Mouse (Mus musculus) limb, embryonic 11.5 days (tissue): ENCODE measurements around the gene Ube2v1. TPM values are rescaled to one million over a fixed set of nuclear protein-coding genes. Genes with fewer than 3 reads are reported as not detected.

Source experiments
- ATAC-seq: fragments of 200-750 bp; cut with Nextera tagmentation; 2 replicates; pipeline ENCODE4 v1.8.0; 2017; ENCODE audit warnings: low read depth; ENCODE audit not compliant: insufficient number of reproducible peaks, low FRiP score, low TSS enrichment
- DNase-seq: peaks from one replicate; pipeline ENCODE4 v3.0.0-alpha.2; 2015; ENCODE audit warnings: low spot score
- H3K27ac ChIP-seq: fragments of 300-500 bp; sonication (generic); replicated peaks from 2 replicates; pipeline ENCODE4 v1.5.1; 2014; ENCODE audit warnings: low read depth, mild to moderate bottlenecking, low read length
- H3K27me3 ChIP-seq: fragments of 300-500 bp; sonication (generic); 2 replicates; pipeline ENCODE4 v1.6.1; 2014; ENCODE audit warnings: mild to moderate bottlenecking, low read length, mixed read lengths; ENCODE audit not compliant: control insufficient read depth, insufficient read depth
- H3K36me3 ChIP-seq: fragments of 300-500 bp; sonication (generic); 2 replicates; pipeline ENCODE4 v1.6.1; 2014; ENCODE audit warnings: mild to moderate bottlenecking, low read length, moderate library complexity, mixed read lengths; ENCODE audit not compliant: control insufficient read depth, insufficient read depth
- H3K4me1 ChIP-seq: fragments of 300-500 bp; sonication (generic); 2 replicates; pipeline ENCODE4 v1.6.1; 2014; ENCODE audit warnings: low read length, mixed read lengths; ENCODE audit not compliant: control insufficient read depth, insufficient read depth
- H3K4me2 ChIP-seq: fragments of 300-500 bp; sonication (generic); 2 replicates; pipeline ENCODE4 v1.6.1; 2014; ENCODE audit warnings: low read depth, mild to moderate bottlenecking, moderate library complexity; ENCODE audit not compliant: severe bottlenecking
- H3K4me3 ChIP-seq: fragments of 300-500 bp; sonication (generic); 2 replicates; pipeline ENCODE4 v1.5.1; 2014; ENCODE audit warnings: low read depth, low read length
- H3K9ac ChIP-seq: fragments of 300-500 bp; sonication (generic); 2 replicates; pipeline ENCODE4 v1.6.1; 2014; ENCODE audit warnings: mild to moderate bottlenecking, low read length
- H3K9me3 ChIP-seq: fragments of 300-500 bp; sonication (generic); 2 replicates; pipeline ENCODE4 v1.6.1; 2016; ENCODE audit warnings: low read length; ENCODE audit not compliant: control insufficient read depth
- WGBS: fragments of 180-500 bp; shearing (Covaris S2); extraction: QIAGEN DNeasy Blood & Tissue Kit; methylation state at CpG from one replicate; pipeline ENCODE4 v1.1.7; 2014; 5-methylcytosine and 5-hydroxymethylcytosine counted together
- polyA plus RNA-seq: library from polyadenylated mRNA; unstranded; fragments of >200 nt; fragmentation: Nextera tagmentation; extraction: Ambion mirVana; gene quantifications from 2 replicates; pipeline ENCODE4 v1.2.1, GENCODE M21; 2014

Ube2v1 gene
- 264 and 267 TPM in 2 replicates for polyA plus RNA-seq

DNA sequence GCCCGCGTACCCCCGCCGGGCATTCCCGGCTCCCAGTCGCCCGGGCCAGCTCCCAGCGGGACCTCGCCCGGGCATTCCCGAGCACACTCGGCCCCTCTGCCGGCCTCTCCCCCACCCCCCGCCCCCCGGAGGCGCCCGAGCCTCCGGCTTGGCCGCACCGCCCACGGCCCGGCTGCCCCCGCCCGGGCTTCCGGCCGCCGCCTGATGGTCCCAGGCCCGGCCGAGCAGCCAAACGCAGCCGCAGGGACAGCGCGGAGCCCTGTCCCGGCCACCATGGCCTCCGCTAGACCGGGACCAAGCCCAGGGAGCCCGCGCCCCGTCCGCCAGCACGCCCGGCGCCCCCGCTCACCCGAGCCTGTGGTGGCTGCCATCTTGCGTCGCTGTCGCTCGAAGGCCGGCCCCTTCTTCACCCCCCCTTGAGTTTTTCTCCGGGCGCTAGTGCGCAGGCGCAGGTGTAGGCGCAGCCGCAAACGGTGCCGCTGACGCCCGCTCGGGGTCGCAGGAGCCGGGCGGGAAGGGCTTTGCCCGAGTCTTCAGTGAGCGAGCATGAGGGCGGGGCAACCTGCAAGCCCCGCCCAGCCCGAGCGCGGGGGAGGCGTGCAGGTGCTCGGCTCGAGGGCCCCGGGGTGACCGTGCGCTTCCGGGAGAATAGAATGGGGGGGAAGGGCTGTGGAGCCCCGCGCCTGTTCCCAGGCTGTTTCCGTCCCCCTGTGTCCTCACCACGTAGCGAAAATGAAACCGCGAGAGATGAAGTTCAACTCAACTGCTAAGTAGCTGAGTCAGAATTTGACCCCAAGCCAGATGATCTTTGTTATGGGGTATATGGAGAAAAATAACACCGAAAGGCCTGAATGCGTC lies at the start of gene Ube2v1:
Gene Ube2v1 (minus strand): TSS at position 505 of the 858 bp plus-strand sequence.
- Histone ChIP-seq H3K27me3 (no peaks in the 10 kb centered on the region), H3K9ac (peak within 1 kb of the TSS; percentile 88), H3K4me3 (peak within 1 kb of the TSS; percentile 98), H3K9me3 (no peaks in the 10 kb centered on the region; the same call in 1 of the 2 replicates), H3K27ac (peak within 1 kb of the TSS; percentile 74), H3K36me3 (peaks cover 5% of the 10 kb centered on the region), H3K4me2 (peak within 1 kb of the TSS; percentile 75), H3K4me1 (peaks cover 12% of the 10 kb centered on the region)
- ATAC-seq, result peak; percentile 76
- 1% methylated on average over 73 of the region's 87 CpGs for WGBS
- peak; percentile 99 for DNase-seq

DNA sequence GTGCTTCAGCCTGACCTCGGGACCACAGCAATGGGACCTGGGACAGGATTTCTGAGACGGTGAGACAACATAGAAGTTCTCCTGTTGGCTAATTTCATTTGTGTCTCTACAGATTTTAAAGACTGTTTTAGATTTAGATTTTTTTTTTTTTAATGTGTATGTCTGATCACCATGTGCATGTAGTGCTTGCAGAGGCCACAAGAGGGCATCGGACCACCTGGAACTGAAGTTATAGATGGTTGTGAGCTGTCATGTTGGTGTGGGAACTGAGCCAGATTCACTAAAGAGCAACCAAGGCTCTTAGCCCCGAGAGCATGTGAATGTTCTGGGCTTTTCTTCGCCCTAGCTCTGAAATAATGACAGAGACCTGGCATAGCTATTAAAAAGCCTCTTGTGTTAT lies 48.8 kb upstream of the Ube2v1 start:
- H3K27ac ChIP-seq, result no peak overlapping the region
- H3K9ac ChIP-seq, result no peak overlapping the region
- ATAC-seq (no peak), DNase-seq (peak; percentile 71)
- H3K4me3 ChIP-seq, result no peak overlapping the region
- H3K36me3 ChIP-seq, result no peaks in the 10 kb centered on the region
- H3K9me3 ChIP-seq, result no peaks in the 10 kb centered on the region
- no peaks in the 10 kb centered on the region for H3K4me1 ChIP-seq
- 0 out of 2 replicates have a peak, but pooled peaks cover 1% of the 10 kb centered on the region for H3K27me3 ChIP-seq
- H3K4me2 ChIP-seq, result no peak overlapping the region
- 48% methylated on average over 5 of the region's 5 CpGs for WGBS

DNA sequence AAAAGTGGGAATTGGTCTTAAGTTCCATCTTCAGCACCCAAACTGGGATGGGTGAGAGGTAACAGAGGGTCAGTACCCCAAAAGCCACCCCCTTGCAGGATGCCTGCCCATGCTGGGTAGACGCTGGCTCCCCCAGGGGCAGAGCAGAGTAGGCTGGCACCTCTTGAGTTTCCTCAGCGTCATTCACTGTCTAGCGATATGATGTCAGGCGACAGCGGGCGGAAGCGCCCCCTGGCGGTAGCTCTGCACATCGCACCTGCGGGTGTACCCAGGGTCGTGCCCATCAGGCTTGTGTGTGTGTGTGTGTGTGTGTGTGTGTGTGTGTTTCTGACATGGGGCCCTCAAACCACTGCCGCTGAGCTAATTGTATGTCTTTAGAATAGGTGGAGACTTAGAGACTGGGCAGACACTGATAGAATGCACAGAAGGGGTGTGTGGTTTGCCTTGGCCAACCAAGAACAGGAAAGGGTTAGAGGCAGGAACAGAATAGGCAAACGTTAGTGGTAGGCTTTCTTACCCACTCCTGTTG lies 48.1 kb upstream of the Ube2v1 start:
- Histone ChIP-seq H3K36me3 (no peaks in the 10 kb centered on the region), H3K4me1 (no peaks in the 10 kb centered on the region), H3K27me3 (no peaks in the 10 kb centered on the region), H3K9me3 (no peaks in the 10 kb centered on the region), H3K4me2 (no peak overlapping the region), H3K4me3 (no peak overlapping the region), H3K27ac (no peak overlapping the region), H3K9ac (no peak overlapping the region)
- peak; percentile 52 for ATAC-seq
- WGBS, result 3% methylated on average over 13 of the region's 13 CpGs
- DNase-seq, result peak; percentile 89

DNA sequence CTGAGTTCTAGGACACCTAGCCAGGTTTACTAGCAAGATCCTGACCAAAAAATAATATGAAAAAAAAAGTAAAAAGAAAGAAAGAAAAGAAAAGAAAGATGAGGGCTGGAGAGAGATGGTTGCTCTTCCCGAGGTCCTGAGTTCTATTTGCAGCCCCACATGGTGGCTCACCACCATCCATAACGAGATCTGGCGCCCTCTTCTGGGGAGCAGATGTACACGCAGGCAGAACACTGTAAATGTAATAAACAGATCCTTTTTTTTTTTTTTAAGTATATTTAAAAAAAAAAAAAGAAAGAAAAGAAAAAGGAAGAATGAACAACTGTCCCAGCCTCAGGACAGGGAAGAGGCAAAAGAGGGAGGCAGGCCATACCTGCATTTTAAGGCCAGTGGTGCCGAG lies 46.7 kb upstream of the Ube2v1 start:
- H3K4me2 ChIP-seq, result no peak overlapping the region
- H3K27ac ChIP-seq, result no peak overlapping the region
- whole genome bisulfite sequencing, result 42% methylated on average over 5 of the region's 5 CpGs
- DNase-seq (no peak), ATAC-seq (no peak)
- H3K27me3 ChIP-seq, result no peaks in the 10 kb centered on the region
- H3K9ac ChIP-seq, result no peak overlapping the region
- H3K36me3 ChIP-seq, result no peaks in the 10 kb centered on the region
- H3K9me3 ChIP-seq, result no peaks in the 10 kb centered on the region
- no peaks in the 10 kb centered on the region for H3K4me1 ChIP-seq
- H3K4me3 ChIP-seq, result no peak overlapping the region

DNA sequence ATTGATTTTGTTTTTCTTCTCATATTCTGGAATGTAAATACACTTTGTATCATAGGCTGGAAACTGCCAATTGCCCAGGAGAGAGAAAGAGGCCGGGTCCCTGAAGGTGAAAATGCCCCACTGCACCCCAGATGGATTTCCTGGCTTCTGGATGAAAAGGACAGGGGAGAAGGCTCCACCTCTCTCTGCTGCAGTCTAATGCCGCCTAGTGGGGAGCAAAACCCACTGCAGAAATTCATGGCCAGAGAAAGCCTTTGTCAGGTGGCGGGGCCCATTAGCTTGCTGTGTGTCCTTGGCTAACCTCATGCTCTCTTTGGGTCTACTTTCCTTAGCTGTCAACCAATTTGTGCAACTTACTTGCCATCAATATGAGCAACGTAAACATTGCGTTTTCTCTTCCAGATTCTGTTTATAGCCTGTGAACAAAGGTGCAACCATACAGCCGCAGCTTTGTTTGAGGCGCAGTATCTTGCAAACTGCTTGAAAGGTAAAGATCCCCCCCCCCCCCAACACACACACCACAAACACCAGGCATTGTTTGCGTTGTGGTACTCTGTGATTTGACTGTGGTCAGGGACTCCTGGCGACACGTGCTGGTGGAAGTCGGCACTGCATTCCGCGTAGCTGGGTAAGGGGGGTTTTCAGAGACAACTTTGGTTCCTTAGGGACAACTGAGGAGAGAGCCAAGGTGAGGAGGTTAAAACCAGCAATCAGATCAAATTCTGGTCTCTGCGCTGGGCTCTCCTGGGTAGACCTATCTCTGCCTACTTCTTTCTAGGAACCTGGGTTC lies 43.4 kb upstream of the Ube2v1 start:
- Histone ChIP-seq H3K4me2 (no peak overlapping the region), H3K9ac (no peak overlapping the region), H3K4me1 (no peaks in the 10 kb centered on the region), H3K27me3 (no peaks in the 10 kb centered on the region), H3K27ac (no peak overlapping the region), H3K9me3 (no peaks in the 10 kb centered on the region), H3K4me3 (no peak overlapping the region), H3K36me3 (no peaks in the 10 kb centered on the region)
- WGBS, result 39% methylated on average over 14 of the region's 14 CpGs
- ATAC-seq, result no peak
- DNase-seq, result peak; percentile 51

DNA sequence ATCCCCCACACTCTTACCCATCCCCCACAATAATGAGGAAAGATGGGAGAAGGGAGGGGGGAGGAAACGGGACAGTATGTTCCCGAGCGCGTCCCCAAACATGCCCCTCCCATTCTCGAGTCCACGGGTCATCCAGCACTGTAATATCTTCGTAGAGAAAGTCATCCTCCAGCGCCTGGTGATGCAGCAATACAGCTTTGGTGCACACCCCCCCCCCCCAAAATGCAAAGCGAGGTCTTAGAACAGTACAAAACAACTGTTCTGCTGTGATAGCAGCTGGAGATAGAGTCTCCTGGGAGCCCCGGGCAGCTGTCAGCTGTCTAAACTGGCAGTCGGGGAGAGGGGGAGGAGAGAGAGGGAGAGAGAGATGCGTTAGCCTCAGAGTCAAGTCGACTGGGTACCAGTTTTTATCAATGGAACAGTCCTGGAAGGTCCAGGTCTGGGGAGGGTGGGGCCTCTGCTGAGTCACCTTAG lies 40.4 kb upstream of the Ube2v1 start:
- no peak overlapping the region for H3K27ac ChIP-seq
- no peaks in the 10 kb centered on the region for H3K4me1 ChIP-seq
- no peaks in the 10 kb centered on the region for H3K36me3 ChIP-seq
- H3K9ac ChIP-seq, result no peak overlapping the region
- no peaks in the 10 kb centered on the region for H3K9me3 ChIP-seq
- WGBS, result 39% methylated on average over 13 of the region's 13 CpGs
- ATAC-seq, result no peak
- H3K4me2 ChIP-seq, result no peak overlapping the region
- no peak for DNase-seq
- no peaks in the 10 kb centered on the region for H3K27me3 ChIP-seq
- no peak overlapping the region for H3K4me3 ChIP-seq

DNA sequence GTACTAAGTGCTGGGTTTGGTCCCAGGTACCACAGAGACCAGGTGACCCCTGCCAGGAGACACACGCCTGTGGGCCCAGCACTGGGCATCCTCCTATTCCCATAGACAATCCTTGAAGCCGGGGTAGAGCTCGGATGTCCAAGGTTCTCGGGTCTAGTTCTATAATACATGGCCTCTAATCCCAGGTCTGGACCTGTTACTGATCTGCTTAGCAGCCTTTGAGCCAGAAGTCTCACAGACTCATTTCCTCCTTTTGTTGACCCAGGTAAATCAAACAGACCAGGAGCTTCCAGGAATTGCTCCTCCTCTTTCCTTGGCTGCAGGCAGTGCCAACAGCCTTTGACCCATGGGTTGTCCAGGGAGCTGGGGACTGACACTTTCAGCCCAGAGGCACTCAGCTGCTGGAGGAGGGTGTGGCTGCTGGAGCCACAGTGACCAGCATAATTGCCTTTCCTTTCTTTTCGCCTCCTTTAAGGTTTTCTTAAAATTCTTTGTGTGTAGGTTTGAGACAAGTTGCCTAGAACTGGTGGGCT lies 39.3 kb upstream of the Ube2v1 start:
- H3K9ac ChIP-seq, result no peak overlapping the region
- no peaks in the 10 kb centered on the region for H3K9me3 ChIP-seq
- no peak for ATAC-seq
- no peak for DNase-seq
- no peaks in the 10 kb centered on the region for H3K4me1 ChIP-seq
- H3K4me3 ChIP-seq, result no peak overlapping the region
- no peaks in the 10 kb centered on the region for H3K36me3 ChIP-seq
- H3K4me2 ChIP-seq, result no peak overlapping the region
- no peaks in the 10 kb centered on the region for H3K27me3 ChIP-seq
- 88% methylated on average over 5 of the region's 5 CpGs for WGBS
- no peak overlapping the region for H3K27ac ChIP-seq

DNA sequence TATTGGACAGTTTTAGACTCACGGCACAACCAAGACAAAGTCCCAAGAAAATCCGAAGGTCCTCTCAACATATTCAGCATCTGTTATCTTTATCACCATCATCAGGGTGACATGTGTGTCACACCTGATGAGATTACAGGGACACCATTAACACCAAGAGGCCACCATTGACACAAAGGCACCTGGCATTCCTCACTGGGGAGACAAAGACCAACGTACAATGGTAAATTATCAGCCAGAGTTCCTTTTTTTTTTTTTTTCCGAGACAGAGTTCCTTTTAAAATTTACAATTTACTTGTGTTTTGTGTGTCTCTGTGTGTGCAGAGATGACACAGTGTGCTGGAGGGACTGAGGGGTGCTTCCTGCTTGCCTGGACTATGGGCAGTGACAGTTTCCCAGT lies 37.5 kb upstream of the Ube2v1 start:
- DNase-seq, result no peak
- H3K27ac ChIP-seq, result no peak overlapping the region
- WGBS, result 81% methylated on average over 4 of the region's 4 CpGs

More for the DNA sequence above, 37.5 kb upstream of the Ube2v1 start:
- Histone ChIP-seq H3K9ac (no peak overlapping the region), H3K36me3 (no peaks in the 10 kb centered on the region), H3K27me3 (no peaks in the 10 kb centered on the region), H3K9me3 (no peaks in the 10 kb centered on the region), H3K4me3 (no peak overlapping the region), H3K4me1 (no peaks in the 10 kb centered on the region), H3K4me2 (no peak overlapping the region)
- ATAC-seq, result no peak
